20 mouse cellular contexts compared by ENCODE assay signal in genomic region chr7:119559789-119560451, GRCm38 (mm10). TPM values are rescaled to one million over a fixed set of nuclear protein-coding genes. Genes with fewer than 3 reads are reported as not detected.
"Had no signal": no experiment of that assay in that cellular context is flagged by ENCODE, and none has a peak within 500 bp of the region (broad histone marks: within the 10 kb centered on the region; RNA-seq: fewer than 3 reads in every experiment).

No protein-coding gene starts in this region.

- H3K4me2 ChIP-seq: intestine, embryonic 15.5 days; limb, embryonic 12.5 days; limb, embryonic 15.5 days; midbrain, embryonic 13.5 days; neural tube, embryonic 13.5 days; stomach, embryonic 15.5 days had no signal

- H3K27me3 ChIP-seq: intestine, embryonic 15.5 days; limb, embryonic 12.5 days; limb, embryonic 15.5 days; megakaryocyte, embryonic 14.5 days; midbrain, embryonic 13.5 days; neural tube, embryonic 13.5 days; stomach, embryonic 15.5 days had no signal

- ATAC-seq: hindbrain, embryonic 16.5 days; intestine, embryonic 15.5 days; midbrain, embryonic 13.5 days; midbrain, embryonic 16.5 days had no signal

- DNase-seq: left cerebral cortex, postnatal 4 days; lung, adult 2 months; retina, postnatal 1 day; right cerebral cortex, postnatal 25 days; spleen, adult 18-20 months; thymus, postnatal 25 days had no signal

- H3K9ac ChIP-seq: intestine, embryonic 15.5 days; limb, embryonic 12.5 days; limb, embryonic 15.5 days; liver, embryonic 14.5 days; midbrain, embryonic 13.5 days; neural tube, embryonic 13.5 days; stomach, embryonic 15.5 days had no signal

- H3K36me3 ChIP-seq: intestine, embryonic 15.5 days; limb, embryonic 12.5 days; limb, embryonic 15.5 days; midbrain, embryonic 10.5 days; midbrain, embryonic 13.5 days; neural tube, embryonic 13.5 days; stomach, embryonic 15.5 days had no signal

- H3K9me3 ChIP-seq: intestine, embryonic 15.5 days; limb, embryonic 12.5 days; limb, embryonic 15.5 days; megakaryocyte, embryonic 14.5 days; midbrain, embryonic 10.5 days; midbrain, embryonic 13.5 days; neural tube, embryonic 13.5 days; stomach, embryonic 15.5 days had no signal

- H3K27ac ChIP-seq: intestine, embryonic 15.5 days; limb, embryonic 12.5 days; limb, embryonic 15.5 days; liver, embryonic 14.5 days; midbrain, embryonic 10.5 days; midbrain, embryonic 13.5 days; neural tube, embryonic 13.5 days; stomach, embryonic 15.5 days had no signal

- H3K4me3 ChIP-seq: intestine, embryonic 15.5 days; limb, embryonic 12.5 days; limb, embryonic 15.5 days; megakaryocyte, embryonic 14.5 days; midbrain, embryonic 10.5 days; midbrain, embryonic 13.5 days; myocyte; neural tube, embryonic 13.5 days; stomach, embryonic 15.5 days had no signal

- H3K4me1 ChIP-seq: intestine, embryonic 15.5 days; limb, embryonic 12.5 days; limb, embryonic 15.5 days; megakaryocyte, embryonic 14.5 days; midbrain, embryonic 10.5 days; midbrain, embryonic 13.5 days; neural tube, embryonic 13.5 days; stomach, embryonic 15.5 days had no signal

RNA-seq across cellular contexts. Expression of gene Acsm2, which starts 5.8 kb away (rescaled TPM):
- polyA plus RNA-seq: hindbrain, embryonic 16.5 days; intestine, embryonic 15.5 days; limb, embryonic 12.5 days; limb, embryonic 15.5 days; liver, embryonic 14.5 days; lung, adult 2 months; lung, embryonic 16.5 days; midbrain, embryonic 10.5 days; midbrain, embryonic 13.5 days; midbrain, embryonic 16.5 days; myocyte; neural tube, embryonic 13.5 days; stomach, embryonic 15.5 days; thymus, postnatal 0 days had no signal

RNA-seq across cellular contexts. Expression of gene Pdilt, which starts 36.6 kb away (rescaled TPM):
- polyA plus RNA-seq: intestine, embryonic 15.5 days; limb, embryonic 12.5 days; limb, embryonic 15.5 days; liver, embryonic 14.5 days; lung, adult 2 months; lung, embryonic 16.5 days; midbrain, embryonic 10.5 days; myocyte; stomach, embryonic 15.5 days; thymus, postnatal 0 days had no signal

RNA-seq across cellular contexts. Expression of gene Acsm5, which starts 40.7 kb away (rescaled TPM):
- polyA plus RNA-seq: intestine, embryonic 15.5 days; limb, embryonic 12.5 days; limb, embryonic 15.5 days; lung, embryonic 16.5 days; midbrain, embryonic 10.5 days; midbrain, embryonic 13.5 days; myocyte; neural tube, embryonic 13.5 days; thymus, postnatal 0 days had no signal

RNA-seq across cellular contexts. Expression of gene Acsm1, which starts 46.9 kb away (rescaled TPM):
- polyA plus RNA-seq: hindbrain, embryonic 16.5 days; limb, embryonic 12.5 days; limb, embryonic 15.5 days; midbrain, embryonic 10.5 days; midbrain, embryonic 13.5 days; midbrain, embryonic 16.5 days; myocyte; neural tube, embryonic 13.5 days; thymus, postnatal 0 days had no signal
